Mouse (Mus musculus) naive thymus-derived CD4-positive, alpha-beta T cell, adult 2 months (primary cell): ENCODE measurements around the gene Ltbp2.

Source experiments
- DNase-seq: peaks from one replicate; pipeline ENCODE4 v3.0.0-alpha.2; 2011; ENCODE audit warnings: low read depth

Gene Ltbp2

DNA sequence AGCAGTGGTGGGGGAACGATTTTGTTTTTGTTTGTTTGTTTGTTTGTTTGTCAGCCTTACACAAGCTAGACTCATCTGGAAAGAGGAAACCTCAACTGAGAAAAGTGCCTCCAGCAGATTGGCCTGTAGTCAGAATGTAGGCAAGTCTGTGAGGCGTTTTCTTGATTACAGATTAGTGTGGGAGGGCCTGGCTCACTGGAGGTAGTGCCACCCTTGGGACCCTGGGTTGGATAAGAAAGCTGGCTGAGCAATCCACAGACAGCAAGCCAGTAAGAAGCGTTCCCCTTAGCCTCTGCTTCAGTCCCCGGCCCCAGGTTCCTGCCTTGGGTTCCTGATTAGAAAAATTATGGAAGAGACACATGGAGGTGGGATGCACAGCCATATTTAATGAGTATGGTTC lies 36.4 kb downstream of the Ltbp2 start:
- no peak for DNase-seq

DNA sequence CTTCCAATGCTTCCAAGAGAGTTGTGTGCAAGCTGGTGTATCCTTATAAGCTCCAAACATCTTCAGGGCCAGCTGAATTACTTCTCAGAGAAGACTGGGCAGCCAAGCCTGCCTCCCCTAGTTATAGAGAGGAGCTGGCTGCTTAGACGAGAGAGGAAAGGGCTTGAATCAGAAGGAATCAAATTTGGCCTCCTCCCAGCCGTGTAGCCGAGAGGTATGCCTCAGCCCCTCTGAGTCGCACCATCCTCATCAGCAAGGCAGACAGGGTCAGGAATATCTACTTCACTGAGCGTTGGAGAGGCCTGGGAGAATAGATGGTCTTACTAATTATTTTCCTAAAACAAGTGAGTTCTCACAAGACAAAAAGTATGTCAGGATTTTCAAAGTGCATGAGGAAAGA lies 40.7 kb downstream of the Ltbp2 start:
- DNase-seq, result no peak

DNA sequence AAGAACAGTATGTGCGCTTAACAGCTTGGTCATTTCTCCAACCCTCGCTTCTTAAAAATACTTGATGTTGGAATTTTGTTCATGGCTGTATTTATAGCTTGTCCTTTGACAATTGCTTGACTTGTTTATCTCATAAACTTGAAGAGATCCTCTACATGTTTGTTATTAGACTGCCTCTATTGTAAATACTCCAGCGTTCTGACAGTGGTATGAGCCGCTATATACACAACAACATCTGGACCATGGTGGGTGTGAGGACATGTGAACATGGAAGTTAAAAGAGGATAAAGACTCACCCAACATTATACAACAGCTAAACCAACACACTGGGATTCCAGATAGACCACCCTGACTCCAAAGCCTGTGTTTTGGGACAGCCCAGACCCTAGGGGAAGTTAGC lies 41.6 kb downstream of the Ltbp2 start:
- DNase-seq, result no peak

DNA sequence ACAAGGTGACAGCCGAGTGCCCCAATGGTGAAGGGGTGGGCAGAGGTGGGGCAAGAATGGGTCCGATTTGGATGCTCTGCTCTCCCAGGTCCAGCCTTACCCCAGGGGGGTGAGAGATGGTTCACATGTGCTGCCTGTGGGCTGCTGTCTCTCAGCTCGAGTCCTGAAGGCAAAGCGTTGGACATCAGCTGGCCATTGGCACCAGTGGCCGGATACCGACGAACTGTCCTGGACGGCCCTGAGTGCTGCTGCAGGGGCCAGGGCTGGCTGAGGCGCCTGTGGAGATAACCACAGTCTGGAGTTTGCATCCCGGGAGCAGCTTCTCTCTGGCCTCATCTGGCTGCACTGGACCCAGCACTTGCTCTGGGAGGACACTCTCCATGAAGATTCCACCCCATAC lies 44.7 kb downstream of the Ltbp2 start:
- DNase-seq, result no peak

DNA sequence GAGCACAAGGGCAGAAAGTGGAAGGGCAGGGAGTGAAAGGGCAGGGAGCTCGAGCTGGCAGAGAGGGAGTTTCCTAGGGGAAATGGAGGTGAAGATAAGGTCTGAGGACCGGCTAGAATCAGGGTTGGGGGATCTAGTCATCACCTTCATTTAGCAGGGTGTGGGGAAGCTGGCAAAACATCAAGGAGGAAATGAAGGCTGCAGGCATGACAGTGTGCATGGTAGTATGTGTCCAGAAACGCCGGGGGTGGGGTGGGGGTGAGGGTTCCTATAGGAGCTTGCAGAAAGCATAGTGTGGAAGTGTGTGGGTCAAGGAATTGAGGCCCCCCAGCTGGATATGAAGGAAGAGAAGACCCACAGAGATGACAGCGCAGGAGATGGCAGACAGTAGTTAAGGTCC lies 45.2 kb downstream of the Ltbp2 start:
- DNase-seq, result no peak

DNA sequence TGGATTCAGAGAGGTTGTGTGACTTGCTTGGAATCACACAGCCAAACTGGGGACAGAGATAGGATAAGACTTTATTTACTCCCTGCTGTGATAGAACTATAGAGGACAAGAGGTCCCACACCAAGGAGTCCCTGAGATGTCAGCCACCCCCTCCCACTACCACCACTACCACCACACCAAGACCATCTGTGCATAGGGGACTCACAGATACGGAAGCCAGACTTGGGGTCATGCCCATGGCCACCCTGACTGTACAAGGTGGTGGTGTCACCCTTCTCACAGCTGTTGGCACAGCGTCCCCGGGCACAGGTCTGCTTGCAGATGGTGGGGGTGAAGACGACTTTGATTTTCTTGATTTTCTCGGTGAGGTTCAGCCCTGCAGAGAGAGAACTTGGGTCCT lies 45.9 kb downstream of the Ltbp2 start:
- no peak for DNase-seq

DNA sequence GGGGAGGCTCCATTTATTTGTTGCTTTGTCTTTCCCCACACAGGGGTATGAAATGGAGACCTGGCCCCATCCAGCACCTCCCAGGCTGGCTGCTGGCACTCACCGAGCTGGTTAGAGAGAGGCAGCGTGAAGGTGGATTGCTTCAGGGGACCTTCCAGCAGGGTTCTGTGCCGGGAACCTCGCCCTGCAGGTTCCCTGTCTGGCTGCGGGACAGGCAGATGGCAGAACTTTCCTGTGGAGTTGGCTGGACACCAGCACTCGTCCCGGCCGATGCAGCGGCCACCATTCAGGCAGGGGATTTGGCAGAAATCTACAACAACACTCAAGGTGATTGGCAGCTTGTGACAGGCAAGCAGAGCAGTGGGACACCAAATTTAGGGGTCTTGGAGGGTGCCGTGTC lies 46.4 kb downstream of the Ltbp2 start:
- DNase-seq, result no peak

DNA sequence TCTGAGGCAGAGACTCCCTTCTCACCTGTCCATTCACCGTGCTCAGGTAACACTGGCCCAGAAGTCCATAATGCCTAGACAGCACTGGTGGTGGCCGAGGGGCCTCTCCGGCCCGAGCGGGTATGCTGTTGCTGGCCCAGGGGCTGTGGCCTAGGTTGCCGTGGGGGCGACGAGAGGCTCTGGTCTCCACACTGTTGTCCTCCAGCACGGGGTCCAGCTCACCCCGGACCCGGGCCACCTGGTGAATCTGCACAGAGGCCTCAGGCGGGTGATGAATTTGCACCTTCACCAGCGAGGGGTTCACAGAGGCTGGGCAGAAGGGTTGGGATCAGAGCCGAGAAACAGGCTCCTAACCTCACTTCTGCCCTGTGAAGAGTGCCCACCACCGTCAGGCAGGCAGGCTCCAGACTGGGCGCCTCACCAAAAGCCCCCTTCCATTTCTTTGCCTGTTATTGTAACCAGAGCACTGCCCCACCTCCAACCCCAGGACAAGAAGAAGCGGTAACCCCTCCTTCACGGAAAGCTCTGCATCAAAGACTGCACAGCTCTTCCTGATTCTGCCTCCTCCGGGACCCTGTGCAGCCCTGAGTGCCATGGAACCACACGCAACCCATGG lies 47.1 kb downstream of the Ltbp2 start:
- no peak for DNase-seq

DNA sequence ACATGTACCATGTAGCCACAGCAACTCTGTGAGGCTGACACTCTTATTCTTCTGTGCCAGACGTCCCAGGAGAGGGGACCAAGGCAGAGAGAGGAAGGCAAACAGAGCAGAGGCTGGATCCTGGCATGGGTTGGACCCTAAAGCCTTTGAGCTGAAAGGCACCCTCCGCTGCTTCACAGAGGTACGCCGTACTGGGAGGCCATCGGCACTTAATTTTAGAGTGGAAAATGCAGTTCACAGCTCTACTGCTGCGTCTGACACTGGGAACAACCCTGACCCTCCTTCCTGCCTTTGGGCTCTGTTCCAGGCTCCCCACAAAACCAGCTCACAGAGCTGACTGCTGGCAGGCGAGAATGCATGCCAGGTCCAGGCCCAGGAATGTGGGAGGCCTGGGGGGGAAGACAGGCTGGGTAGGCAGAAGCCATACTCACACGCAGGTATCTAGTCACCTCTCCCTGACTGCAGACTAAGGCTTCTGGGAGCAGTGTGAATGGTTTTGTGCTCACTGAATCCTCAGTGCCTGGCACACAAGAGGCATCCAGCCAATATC lies 48.9 kb downstream of the Ltbp2 start:
- no peak for DNase-seq

DNA sequence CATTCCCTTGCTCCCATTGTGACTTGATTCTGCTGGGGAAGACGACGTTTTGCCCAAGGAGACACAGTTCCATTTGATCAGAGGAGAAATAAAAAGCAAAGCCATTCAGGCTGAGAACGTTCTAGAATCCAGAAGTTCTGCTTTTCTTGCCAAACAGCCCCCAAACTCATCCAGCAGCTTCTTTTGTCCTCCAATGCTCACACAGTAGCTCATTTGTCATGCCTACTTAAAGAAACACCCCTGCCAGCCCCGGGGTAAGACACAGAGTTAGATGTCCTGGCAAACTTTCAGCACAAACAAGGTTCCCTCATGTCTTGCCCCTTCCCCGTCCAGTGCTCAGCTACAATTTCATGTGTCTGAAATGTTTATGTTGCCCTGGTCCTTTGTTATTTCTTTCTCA lies 52.1 kb downstream of the Ltbp2 start:
- no peak for DNase-seq

DNA sequence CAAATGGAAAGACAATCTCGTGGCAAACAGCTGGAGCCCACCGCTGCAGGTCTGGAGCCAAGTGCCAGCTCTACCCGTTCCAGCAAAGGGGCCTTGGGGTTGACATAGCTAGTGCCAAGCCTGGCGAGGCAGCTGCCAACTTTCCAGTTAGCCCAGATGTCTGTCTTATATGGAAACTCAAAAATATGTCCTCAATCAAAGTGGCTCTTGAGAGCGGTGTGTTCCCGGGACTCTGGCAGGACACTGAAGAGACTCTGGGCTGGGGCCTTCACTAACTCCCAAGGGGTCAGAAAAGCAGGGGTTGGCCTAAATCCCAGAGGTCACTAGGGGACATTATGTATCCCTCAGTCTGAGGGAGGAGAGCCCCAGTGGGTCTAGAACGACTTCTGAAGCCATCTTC lies 52.7 kb downstream of the Ltbp2 start:
- no peak for DNase-seq

DNA sequence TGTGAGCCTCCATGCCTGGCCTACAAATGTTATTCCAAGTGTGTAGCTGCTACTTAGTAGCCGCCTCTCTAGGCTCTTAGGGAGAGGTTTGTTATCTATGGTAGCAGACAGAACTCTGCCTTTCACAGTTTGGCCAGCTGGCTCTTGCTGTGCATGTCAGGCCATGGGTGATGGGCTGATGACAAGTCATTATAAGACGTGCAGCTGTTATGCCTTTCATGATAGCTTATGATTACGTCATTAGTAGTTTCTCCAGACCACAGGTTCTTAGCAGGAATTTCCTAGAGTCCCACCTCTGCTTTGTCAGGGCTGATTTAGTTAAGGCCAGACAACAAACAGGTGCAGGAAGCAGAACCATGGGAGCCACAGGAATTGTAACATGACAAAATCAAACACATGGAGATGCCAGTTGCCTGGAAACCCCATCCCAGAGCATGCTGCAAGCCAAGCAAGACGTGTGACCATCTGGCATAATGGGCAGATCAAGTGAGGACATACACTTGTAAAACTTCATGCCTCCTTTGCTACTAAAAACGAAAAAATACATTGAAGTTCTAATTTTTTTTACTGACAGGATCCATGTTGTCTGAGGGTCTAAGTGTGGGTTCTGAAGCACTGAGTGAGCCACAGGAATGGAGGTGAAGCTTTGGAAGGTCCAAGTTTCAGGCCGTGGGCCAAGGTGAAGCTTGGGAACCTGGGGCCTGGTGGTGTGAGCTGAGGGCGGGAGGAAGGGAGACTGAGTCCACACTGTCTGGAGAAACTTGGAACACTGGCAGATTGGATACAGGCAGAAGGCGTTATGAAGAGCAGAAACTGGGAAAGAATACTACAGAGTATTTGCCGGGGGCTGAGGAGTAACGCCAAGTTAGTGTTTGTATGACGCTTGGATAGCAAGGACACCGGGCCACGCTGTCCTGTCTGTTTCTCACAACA lies 56.8 kb downstream of the Ltbp2 start:
- no peak for DNase-seq

DNA sequence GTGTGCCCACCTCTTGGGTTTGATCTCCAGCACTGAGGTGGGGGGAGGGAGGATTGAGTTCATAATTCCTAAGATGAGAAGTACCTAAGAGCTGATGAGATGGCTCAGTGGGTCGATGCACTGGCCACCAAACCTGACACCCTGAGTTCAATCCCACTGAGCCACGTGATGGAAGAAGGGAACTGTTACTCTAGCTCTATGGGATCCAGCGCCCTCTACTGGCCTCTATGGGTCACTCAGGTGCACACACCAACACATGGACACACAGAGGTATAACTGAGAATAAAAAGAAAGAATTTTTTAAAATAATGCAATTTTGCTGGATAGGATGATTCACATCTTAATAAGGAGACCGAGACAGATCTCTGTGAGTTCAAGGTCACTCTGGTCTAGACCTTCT lies 57.8 kb downstream of the Ltbp2 start:
- DNase-seq, result no peak

DNA sequence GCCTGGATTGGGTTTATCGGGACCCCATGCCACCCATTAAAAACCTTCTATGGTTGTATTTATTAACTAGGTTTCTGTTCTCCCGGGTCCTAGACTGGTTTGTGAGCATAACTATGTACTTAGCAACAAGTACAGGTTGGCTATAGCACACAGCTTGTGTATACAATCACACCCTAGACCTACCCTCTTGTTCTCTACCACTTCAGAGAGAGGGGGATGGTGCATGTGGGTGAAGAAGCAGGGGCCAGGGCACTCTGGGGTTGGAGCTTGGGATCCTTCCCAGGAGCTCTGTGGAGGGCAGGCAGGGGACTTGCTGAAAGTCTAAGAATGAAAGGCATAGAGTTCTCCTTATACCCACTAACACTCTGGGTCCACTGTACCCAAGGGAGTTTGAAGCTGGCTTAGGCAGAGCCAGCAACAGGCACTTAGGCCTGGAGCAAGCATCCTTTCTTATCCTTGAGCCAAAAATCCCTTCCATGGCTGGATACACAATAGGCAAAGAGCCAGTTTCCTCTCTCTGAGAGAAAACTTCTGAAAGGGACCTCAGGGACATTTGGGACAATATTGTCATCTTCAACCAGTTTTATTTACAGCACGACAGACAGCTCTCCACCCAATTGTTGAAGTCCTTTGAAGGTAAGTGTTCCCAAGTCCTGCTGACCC lies 61.5 kb downstream of the Ltbp2 start:
- DNase-seq, result no peak

DNA sequence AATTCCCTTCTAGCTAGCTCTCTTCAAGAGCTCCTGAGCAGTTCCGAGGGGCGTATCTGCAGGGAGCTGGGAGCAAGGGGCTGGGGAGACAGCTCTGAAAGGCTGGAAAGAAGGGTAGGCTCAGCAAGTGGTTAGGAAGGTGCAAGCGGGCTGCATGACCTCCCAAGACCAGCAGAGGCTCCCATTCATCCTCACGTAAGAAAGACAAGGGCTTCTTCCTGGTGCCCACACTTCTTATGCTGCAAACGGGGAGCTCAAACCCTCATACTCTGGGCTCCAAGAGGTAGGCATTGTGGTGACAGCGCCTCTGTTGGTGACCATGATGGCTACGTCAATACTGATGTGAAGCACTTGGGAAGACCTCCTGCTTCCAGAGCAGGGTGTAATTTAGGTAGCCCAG lies 62.6 kb downstream of the Ltbp2 start:
- DNase-seq, result no peak

DNA sequence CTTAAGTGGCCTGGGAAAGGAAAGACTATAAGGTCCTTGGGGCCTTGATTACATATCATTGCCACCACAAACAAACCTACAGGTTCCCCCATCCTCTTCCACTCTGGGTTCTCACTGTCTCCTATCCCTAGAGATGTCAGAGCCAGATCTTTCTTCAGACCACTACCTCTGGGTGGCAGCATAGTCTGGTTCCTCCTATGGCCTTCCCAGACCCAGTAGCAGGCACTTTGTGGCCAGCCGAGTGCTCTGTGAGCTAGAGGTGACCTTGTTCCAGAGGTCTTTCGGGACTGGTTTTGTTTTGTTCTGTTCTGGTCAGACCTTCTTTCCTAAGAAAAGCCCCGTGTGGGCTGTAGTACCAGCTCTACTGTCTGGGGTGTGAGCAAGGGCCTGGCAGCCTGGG lies 64.3 kb downstream of the Ltbp2 start:
- DNase-seq, result no peak

DNA sequence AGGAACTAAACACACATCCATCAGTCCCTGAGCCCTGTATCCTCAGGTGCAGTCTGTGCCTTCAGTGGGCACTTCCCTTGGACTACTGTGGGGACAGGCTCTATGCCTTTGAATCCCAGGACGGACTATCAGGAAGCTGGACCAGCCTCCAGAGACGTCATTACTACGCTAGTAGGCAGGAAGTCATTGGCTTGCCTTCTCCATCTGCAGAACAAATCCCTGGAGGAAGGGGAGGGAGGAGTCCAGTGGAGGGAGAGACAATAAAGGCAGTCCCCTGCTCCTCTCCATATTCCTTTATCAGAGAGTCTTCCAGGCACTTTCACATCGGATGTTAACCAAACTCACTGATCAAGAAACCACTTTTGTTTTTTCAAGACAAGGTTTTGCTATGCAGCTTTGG lies 64.8 kb downstream of the Ltbp2 start:
- no peak for DNase-seq

DNA sequence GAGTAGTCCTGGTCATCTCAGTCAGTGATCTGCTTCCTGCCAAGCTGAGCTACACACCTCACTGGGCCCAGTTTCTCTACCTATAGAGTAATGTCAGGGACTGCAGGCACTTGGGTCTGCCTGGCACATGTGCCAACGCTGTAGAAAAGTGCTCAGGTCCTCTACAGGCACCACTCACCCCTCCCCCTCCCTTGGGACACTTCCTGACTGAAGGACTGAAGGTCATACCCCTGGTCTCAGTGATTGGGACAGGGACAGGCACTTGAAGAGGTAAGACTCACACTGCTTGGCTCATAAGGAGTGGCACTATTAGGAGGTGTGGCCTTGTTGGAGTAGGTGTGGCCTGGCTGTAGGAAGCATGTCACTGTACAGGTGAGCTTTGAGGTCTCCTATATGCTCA lies 65.5 kb downstream of the Ltbp2 start:
- DNase-seq, result no peak

DNA sequence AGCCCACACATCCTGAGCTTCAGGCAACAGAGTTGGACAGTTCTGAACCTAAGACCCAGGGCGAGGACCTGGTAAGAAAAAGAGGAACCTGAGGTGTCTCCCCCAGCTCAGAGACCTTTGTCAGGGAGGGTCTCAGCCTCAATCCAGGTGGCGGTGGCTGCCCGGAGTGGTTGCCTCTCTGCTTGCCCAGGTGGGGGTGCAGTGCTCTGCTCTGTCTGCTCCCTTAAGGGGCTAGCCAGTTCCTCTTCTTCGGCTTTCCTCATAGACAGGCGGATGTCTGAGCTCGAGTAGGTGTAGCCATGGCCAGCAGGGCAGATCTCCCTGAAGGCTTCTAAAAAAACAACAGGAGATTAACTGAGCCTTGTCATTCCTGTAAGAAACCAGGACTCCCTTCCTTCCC lies 67.3 kb downstream of the Ltbp2 start:
- DNase-seq, result no peak

DNA sequence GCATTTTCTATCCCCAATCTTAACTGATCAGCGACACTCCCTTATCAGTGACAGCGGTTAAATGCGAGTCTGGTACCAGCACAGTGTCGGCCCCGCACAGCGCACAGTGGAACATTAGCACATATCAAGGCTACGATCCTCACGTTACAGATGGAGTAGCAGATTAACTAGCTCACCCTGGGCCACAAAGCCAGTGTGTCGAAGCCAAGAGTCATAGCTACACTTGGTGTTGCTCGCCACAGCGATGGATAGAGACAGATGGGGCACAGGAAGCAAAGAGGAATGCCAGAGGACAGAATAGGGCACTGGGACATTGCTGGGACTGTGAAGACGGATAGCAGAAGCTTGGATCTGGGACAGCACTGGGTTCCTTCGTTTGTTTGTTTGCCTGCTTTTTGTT lies 69.0 kb downstream of the Ltbp2 start:
- DNase-seq, result no peak

DNA sequence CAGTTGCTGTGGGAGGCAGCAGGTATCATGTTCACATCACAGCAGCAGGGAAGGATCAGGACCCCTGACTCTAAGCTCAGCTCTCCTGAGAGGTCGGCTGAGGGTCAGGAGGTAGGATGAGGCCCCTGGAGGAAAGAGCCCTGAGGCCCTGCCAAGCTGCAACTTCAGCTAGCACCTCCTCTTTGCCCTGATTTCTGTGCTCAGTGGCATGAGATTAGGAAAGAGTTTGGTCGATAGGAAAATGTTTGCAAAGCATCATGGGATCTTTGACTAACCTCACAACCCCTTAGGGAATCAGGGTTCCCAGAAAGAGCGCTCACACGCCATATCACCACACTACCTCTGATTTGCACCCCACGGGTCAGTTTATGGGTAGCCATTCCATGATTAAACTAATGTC lies 69.6 kb downstream of the Ltbp2 start:
- DNase-seq, result no peak

DNA sequence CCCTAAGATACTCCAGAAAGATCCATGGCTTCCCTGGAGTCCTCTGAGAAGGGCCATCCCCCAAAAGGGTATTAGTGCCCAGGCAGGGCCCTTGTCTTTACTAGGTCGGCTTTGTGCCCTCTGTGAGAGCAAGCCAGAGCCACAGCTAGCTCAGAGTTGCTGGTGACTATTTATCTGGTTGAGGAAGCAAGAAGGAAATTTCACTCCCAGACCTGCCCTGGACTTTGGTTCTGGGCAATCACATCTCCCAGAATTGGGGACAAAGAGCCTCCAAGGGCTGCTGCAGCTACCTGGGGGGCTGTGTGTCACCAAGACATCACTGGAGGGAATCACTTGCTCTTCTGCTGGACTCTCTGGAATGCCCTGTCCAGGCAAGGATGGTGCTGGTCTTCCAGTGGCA lies 70.3 kb downstream of the Ltbp2 start:
- no peak for DNase-seq

DNA sequence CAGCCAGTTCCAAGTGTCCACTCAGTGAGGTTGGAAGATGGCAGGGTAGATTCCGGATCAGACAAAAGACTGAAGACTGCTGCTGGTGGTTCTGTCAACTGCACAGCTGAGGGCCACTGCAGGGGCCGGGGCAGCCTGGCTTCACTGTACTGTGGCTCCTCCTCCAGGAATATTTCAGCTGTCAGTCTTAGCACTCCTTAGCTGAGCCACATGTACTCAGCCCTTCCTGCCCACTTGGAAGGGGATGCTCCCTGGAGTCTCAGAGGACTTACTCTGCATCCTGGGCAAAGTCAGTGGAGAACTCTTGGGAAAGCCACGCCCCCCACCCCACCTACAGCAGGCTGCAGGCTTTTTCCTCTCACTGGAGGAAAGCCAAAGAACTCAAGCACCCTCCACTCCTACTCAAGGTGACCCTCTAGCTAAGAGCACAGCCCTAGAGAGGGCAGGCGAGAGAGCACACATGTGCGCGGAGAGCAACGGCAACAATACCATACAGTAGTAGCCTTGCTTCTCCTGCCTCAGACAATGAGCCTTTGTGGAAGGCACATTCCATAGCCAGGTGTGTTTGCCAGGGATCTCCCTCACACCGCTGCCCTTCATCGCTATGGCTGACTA lies 71.0 kb downstream of the Ltbp2 start:
- no peak for DNase-seq
